Mouse (Mus musculus): ENCODE measurements at regions not wholly inside any gene's neighbourhood (a gene's known extent, or its start where the extent isn't known, plus 50 kb on each side); places are given as distances from the start of the nearest gene placed in this dataset.
A peak's percentile ranks its signal among the peaks of the same experiment; 100 is the strongest.

- intact Hi-C loops (cut with DNase I; ENCODE audit: low total_unique reads), result no loop called here
- DNase-seq, result no peak
Measured at GRCm38 (mm10) chr6:100176914-100177560, 110.2 kb downstream of the Rybp start.

- peak; percentile 27 for DNase-seq
- intact Hi-C loops (cut with DNase I; ENCODE audit: low total_unique reads), result no loop called here
Measured at GRCm38 (mm10) chr6:100170711-100171348, 116.5 kb downstream of the Rybp start.

GRCm38 (mm10) chr6:100167321-100167720 is 120.0 kb downstream of the Rybp start:
- intact Hi-C loops (cut with DNase I; ENCODE audit: low total_unique reads), result no loop called here

GRCm38 (mm10) chr6:100165746-100166145 is 121.5 kb downstream of the Rybp start:
- intact Hi-C loops (cut with DNase I; ENCODE audit: low total_unique reads), result no loop called here
- DNase-seq, result no peak

More at GRCm38 (mm10) chr6:100167321-100167720, 120.0 kb downstream of the Rybp start:
- DNase-seq, result no peak

GRCm38 (mm10) chr6:100164162-100164561 is 123.1 kb downstream of the Rybp start:
- DNase-seq, result no peak
- intact Hi-C loops (cut with DNase I; ENCODE audit: low total_unique reads), result no loop called here

GRCm38 (mm10) chr6:100163814-100164130 is 123.5 kb downstream of the Rybp start:
- no peak for DNase-seq
- intact Hi-C loops (cut with DNase I; ENCODE audit: low total_unique reads), result no loop called here

- peak; percentile 89 for DNase-seq
- intact Hi-C loops (cut with DNase I; ENCODE audit: low total_unique reads), result no loop called here
Measured at GRCm38 (mm10) chr6:100162961-100163813, 124.1 kb downstream of the Rybp start.

GRCm38 (mm10) chr6:100160670-100161069 is 126.6 kb downstream of the Rybp start:
- DNase-seq, result no peak
- intact Hi-C loops (cut with DNase I; ENCODE audit: low total_unique reads), result no loop called here

- DNase-seq, result no peak
- intact Hi-C loops (cut with DNase I; ENCODE audit: low total_unique reads), result no loop called here
Measured at GRCm38 (mm10) chr6:100159817-100160216, 127.5 kb downstream of the Rybp start.

GRCm38 (mm10) chr6:100159246-100159645 is 128.0 kb downstream of the Rybp start:
- intact Hi-C loops (cut with DNase I; ENCODE audit: low total_unique reads), result no loop called here

GRCm38 (mm10) chr6:100157288-100157687 is 130.0 kb downstream of the Rybp start:
- no peak for DNase-seq
- intact Hi-C loops (cut with DNase I; ENCODE audit: low total_unique reads), result no loop called here

More at GRCm38 (mm10) chr6:100159246-100159645, 128.0 kb downstream of the Rybp start:
- DNase-seq, result no peak

GRCm38 (mm10) chr6:100156163-100156562 is 131.1 kb downstream of the Rybp start:
- intact Hi-C loops (cut with DNase I; ENCODE audit: low total_unique reads), result no loop called here
- DNase-seq, result no peak

- intact Hi-C loops (cut with DNase I; ENCODE audit: low total_unique reads), result no loop called here
Measured at GRCm38 (mm10) chr6:100155676-100156075, 131.6 kb downstream of the Rybp start.

GRCm38 (mm10) chr6:100151447-100151846 is 135.8 kb downstream of the Rybp start:
- intact Hi-C loops (cut with DNase I; ENCODE audit: low total_unique reads), result no loop called here
- DNase-seq, result no peak

More at GRCm38 (mm10) chr6:100155676-100156075, 131.6 kb downstream of the Rybp start:
- DNase-seq, result peak; percentile 36

GRCm38 (mm10) chr6:100150703-100151208 is 136.5 kb downstream of the Rybp start:
- no peak for DNase-seq
- intact Hi-C loops (cut with DNase I; ENCODE audit: low total_unique reads), result no loop called here

GRCm38 (mm10) chr6:100149458-100149852 is 137.8 kb downstream of the Rybp start:
- no peak for DNase-seq
- intact Hi-C loops (cut with DNase I; ENCODE audit: low total_unique reads), result no loop called here

GRCm38 (mm10) chr6:100148751-100149457 is 138.4 kb downstream of the Rybp start:
- intact Hi-C loops (cut with DNase I; ENCODE audit: low total_unique reads), result no loop called here
- no peak for DNase-seq

- DNase-seq, result peak; percentile 42
- intact Hi-C loops (cut with DNase I; ENCODE audit: low total_unique reads), result no loop called here
Measured at GRCm38 (mm10) chr6:100146360-100146935, 140.8 kb downstream of the Rybp start.

GRCm38 (mm10) chr6:100145869-100146268 is 141.4 kb downstream of the Rybp start:
- intact Hi-C loops (cut with DNase I; ENCODE audit: low total_unique reads), result no loop called here

More at GRCm38 (mm10) chr6:100145869-100146268, 141.4 kb downstream of the Rybp start:
- no peak for DNase-seq

Measured in gastrocnemius, postnatal 14 days (tissue).